Mouse (Mus musculus) midbrain, embryonic 10.5 days (tissue): ENCODE data around the gene Nat9. TPM values are rescaled to one million over a fixed set of nuclear protein-coding genes. Genes with fewer than 3 reads are reported as not detected.

Experiments
- DNase-seq: peaks from one replicate; pipeline ENCODE4 v3.0.0-alpha.2; 2017; ENCODE audit warnings: low spot score
- H3K27ac ChIP-seq: fragments of 300-500 bp; sonication (generic); replicated peaks from 2 replicates; pipeline ENCODE4 v1.5.1; 2016; ENCODE audit warnings: mild to moderate bottlenecking
- H3K27me3 ChIP-seq: fragments of 300-500 bp; sonication (generic); 2 replicates; pipeline ENCODE4 v1.6.1; 2016; ENCODE audit warnings: low read depth, mild to moderate bottlenecking; ENCODE audit not compliant: poor library complexity, severe bottlenecking
- H3K36me3 ChIP-seq: fragments of 300-500 bp; sonication (generic); 2 replicates; pipeline ENCODE4 v1.6.1; 2016; ENCODE audit warnings: mild to moderate bottlenecking, moderate library complexity
- H3K4me1 ChIP-seq: fragments of 300-500 bp; sonication (generic); 2 replicates; pipeline ENCODE4 v1.6.1; 2016
- H3K4me3 ChIP-seq: fragments of 300-500 bp; sonication (generic); 2 replicates; pipeline ENCODE4 v1.5.1; 2016; ENCODE audit warnings: mild to moderate bottlenecking, moderate library complexity
- H3K9me3 ChIP-seq: fragments of 300-500 bp; sonication (generic); replicated peaks from 2 replicates; pipeline ENCODE4 v1.6.1; 2016; ENCODE audit warnings: mild to moderate bottlenecking
- WGBS: fragments of 180-500 bp; shearing (Covaris S2); methylation state at CpG from one replicate; pipeline ENCODE4 v1.1.7; 2016; 5-methylcytosine and 5-hydroxymethylcytosine counted together
- polyA plus RNA-seq: library from polyadenylated mRNA; unstranded; fragments of >200 nt; fragmentation: Nextera tagmentation; extraction: Ambion mirVana; gene quantifications from 2 replicates; pipeline ENCODE4 v1.2.1, GENCODE M21; 2016

Gene Nat9
- polyA plus RNA-seq, 1 experiment from 2014 or later: 17.8 TPM

DNA sequence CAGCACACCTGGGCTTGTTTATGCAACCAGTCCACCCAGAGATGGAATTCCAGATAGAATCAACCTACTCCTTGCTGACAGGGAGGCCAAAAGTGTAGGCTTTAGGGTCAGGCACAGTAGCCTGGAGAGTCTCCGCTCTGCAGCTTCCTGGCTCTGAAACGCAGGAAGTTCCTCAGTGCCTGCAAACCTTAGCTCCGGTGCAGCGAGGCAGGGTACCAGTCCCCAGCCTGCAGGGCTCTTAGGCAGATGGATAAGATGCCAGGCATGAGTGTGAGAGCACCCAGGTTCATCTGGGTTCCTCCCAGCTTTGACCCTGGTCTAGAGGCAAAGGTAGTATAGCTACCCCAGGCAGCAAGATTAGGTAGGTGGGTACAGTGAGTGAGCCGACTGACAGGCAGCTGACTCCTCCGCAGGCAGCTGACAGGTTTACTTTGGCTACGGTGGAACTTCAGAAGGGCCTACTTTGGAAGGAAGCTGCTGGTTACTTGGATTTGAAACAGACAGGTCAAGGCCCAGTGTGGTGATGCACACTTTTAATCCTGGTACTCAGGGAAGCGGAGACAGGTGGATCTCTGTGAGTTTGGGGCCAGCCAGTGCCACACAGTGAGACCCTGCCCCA, 19.9 kb downstream of the Nat9 start:
- no peak for DNase-seq
- Histone ChIP-seq H3K36me3 (no peaks in the 10 kb centered on the region), H3K27ac (no peak overlapping the region; the same call in 1 of the 2 replicates), H3K4me1 (peaks cover 55% of the 10 kb centered on the region), H3K9me3 (no peaks in the 10 kb centered on the region), H3K4me3 (no peak overlapping the region), H3K27me3 (peaks cover 48% of the 10 kb centered on the region)
- 87% methylated on average over 8 of the region's 8 CpGs for WGBS

DNA sequence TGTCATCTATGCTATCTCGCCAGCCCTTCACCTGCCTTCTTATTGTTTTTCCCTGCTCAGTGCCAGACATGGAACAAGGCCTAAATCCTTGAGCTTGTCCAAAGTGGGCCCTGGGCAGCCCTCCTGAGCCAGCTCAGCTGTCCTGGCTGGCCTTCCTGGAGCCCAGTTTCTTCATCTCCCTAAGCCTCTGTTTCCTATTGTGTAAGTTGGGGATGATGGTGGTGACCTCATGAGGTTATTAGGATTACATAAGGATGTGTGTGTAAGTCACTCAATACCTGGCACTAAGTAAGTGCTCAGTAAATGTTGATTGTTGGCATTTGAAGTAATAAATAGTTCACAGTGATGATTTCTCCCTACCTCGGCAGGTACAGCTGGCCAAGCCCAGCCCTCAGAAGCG, 20.9 kb downstream of the Nat9 start:
- Histone ChIP-seq H3K9me3 (no peaks in the 10 kb centered on the region), H3K27me3 (peaks cover 47% of the 10 kb centered on the region), H3K4me3 (no peak overlapping the region), H3K36me3 (no peaks in the 10 kb centered on the region), H3K27ac (no peak overlapping the region), H3K4me1 (peaks cover 55% of the 10 kb centered on the region)
- DNase-seq: no peak
- WGBS: 90% methylated on average over 3 of the region's 3 CpGs

DNA sequence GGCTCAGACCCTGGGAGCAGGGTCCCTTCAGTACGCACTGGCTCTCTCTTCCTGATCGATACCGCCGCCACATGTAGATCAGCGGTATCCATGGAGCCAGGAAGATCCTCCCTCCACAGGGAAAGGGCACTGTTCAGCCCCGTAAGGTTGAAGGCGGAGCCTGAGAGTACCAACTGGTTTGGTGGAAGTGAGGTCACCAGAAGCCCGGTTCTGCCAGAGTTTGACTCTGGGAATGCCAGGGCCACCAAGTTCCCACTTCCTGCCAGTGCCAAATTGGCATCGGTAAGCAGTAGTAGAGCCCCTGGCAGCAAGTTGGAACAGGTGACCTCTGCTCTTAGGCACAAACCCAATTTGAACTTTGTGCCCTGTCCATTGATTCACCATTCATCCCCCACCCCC, 22.7 kb downstream of the Nat9 start:
- no peak for DNase-seq
- Histone ChIP-seq H3K4me1 (peaks cover 49% of the 10 kb centered on the region), H3K27me3 (peaks cover 55% of the 10 kb centered on the region), H3K4me3 (peak overlapping the region; percentile 69), H3K27ac (peak overlapping the region; percentile 33; the same call in 1 of the 2 replicates), H3K36me3 (no peaks in the 10 kb centered on the region), H3K9me3 (no peaks in the 10 kb centered on the region)
- WGBS: under 1% methylated on average over 9 of the region's 9 CpGs

DNA sequence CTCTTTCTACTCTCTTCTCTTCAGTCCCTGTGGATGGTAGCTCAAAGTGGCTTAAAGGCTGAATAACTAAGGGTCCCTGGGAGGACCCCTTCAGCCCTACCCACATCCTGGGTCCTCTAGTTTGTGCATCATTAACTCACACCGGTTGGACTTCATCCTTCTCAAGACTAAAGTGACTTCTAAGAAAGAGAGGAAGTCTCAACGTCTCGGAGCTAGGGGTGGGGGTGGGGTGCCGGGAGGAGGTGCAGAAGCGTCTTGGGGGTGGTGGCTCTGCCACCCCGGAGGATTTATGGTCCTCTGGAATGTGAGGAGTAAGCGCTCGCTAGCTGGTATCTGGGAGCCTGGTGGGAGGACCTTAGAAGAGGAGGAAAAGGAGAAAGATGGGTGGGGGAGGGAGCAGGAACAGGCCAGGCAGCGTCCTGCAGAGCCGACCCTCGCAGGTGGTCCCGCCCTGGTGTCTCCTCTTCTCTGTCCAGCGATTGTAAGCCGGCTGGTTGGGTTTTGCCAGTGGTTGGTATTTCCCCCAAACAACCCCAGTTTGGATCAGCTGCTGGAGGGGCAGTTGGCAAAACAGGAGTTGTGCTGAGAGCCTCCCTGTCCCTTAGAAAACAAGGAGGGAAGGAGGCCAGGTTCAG, 23.2 kb downstream of the Nat9 start:
- peaks cover 61% of the 10 kb centered on the region for H3K27me3 ChIP-seq

DNA sequence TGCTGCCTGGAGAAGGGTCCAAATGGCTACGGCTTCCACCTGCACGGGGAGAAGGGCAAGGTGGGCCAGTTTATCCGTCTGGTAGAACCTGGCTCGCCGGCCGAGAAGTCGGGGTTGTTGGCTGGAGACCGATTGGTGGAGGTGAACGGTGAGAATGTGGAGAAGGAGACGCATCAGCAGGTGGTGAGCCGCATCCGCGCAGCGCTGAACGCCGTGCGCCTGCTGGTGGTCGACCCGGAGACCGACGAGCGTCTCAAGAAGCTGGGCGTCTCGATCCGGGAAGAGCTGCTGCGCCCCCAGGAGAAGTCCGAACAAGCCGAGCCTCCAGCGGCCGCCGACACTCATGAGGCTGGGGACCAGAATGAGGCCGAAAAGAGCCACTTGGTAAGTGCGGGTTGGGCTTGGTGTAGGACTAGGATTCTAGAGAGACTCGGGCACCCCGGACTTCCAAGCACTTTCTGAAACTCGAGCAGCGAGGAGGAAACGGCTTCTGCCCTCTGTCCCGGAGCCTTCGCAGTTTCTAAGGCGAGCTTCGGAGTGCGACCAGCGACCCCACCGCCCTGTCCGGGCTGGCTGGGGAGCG, 24.0 kb downstream of the Nat9 start:
- Histone ChIP-seq H3K36me3 (no peaks in the 10 kb centered on the region), H3K27me3 (peaks cover 62% of the 10 kb centered on the region), H3K27ac (peak overlapping the region; percentile 84), H3K4me1 (peaks cover 49% of the 10 kb centered on the region), H3K9me3 (no peaks in the 10 kb centered on the region), H3K4me3 (peak overlapping the region; percentile 69)
- under 1% methylated on average over 47 of the region's 47 CpGs for WGBS
- DNase-seq: peak; percentile 78

More for the DNA sequence above, 23.2 kb downstream of the Nat9 start:
- H3K4me3 ChIP-seq: peak overlapping the region; percentile 69
- peak overlapping the region; percentile 84; the same call in 1 of the 2 replicates for H3K27ac ChIP-seq
- H3K9me3 ChIP-seq: no peaks in the 10 kb centered on the region
- no peaks in the 10 kb centered on the region for H3K36me3 ChIP-seq
- no peak for DNase-seq
- WGBS: 0% methylated on average over 14 of the region's 14 CpGs
- peaks cover 49% of the 10 kb centered on the region for H3K4me1 ChIP-seq

DNA sequence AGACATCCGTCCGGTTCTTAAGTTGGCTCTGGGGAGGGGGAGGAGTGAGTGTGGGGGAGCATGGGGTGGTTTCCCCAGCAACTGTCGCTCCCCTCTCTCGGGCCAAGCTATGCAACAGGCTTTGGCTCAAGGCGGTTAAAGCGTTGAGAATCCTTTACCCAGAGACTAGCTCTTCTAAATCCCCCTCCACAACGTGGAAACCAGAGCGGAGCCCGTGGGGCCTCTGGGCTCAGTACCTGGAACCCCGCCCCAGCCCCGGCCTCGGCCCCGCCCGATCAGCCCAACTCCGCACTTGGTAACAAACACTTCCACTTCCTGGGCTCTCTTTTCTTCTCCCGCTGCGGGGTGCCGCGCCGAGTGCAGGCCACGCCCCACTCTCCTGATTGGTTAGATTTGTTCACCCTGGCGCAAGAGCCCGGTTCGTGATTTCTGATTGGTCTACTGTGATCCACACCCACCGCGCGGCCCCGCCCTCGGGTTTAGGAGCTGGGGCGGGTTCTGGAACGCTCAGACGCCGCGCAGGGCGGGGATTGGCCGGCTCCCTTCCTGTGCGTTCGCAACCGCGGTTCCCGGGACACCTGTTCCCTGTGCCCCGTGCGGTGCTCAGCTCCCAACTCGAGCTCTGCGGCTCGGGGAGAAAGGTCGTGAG, 24.7 kb downstream of the Nat9 start, which contains the start of gene Slc9a3r1:
Gene Slc9a3r1, plus strand, starts transcription at position 510 of the 649 bp plus-strand sequence.
- H3K36me3 ChIP-seq: no peaks in the 10 kb centered on the region
- H3K27me3 ChIP-seq: peaks cover 69% of the 10 kb centered on the region
- DNase-seq: peak; percentile 98
- peaks cover 55% of the 10 kb centered on the region for H3K4me1 ChIP-seq
- under 1% methylated on average over 47 of the region's 47 CpGs for WGBS
- peak within 1 kb of the TSS; percentile 84 for H3K27ac ChIP-seq
- peak within 1 kb of the TSS; percentile 69 for H3K4me3 ChIP-seq
- H3K9me3 ChIP-seq: no peaks in the 10 kb centered on the region

DNA sequence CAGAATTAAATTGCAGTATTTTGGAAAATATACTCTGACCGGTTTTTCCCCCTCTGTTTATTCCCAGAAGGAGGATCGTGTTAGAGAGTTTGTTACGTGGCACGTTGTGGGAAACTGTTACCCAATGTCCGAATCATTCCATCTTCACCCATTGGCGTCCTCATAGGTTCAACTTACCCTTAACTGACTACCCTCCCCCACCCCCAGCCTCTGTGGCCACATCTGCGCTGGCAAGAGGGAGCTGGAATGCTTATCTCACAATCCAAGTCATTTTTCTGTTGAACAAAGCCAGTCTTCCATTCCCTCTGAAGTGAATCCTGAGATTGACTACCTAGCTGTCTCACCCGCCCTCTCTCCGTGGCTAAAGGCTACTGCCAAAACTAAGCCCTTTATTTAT, 25.5 kb downstream of the Nat9 start:
- Histone ChIP-seq H3K36me3 (no peaks in the 10 kb centered on the region), H3K9me3 (no peaks in the 10 kb centered on the region), H3K27ac (peak overlapping the region; percentile 84), H3K4me1 (peaks cover 60% of the 10 kb centered on the region), H3K4me3 (peak overlapping the region; percentile 69), H3K27me3 (peaks cover 77% of the 10 kb centered on the region)
- 26% methylated on average over 9 of the region's 9 CpGs for WGBS
- DNase-seq: no peak

DNA sequence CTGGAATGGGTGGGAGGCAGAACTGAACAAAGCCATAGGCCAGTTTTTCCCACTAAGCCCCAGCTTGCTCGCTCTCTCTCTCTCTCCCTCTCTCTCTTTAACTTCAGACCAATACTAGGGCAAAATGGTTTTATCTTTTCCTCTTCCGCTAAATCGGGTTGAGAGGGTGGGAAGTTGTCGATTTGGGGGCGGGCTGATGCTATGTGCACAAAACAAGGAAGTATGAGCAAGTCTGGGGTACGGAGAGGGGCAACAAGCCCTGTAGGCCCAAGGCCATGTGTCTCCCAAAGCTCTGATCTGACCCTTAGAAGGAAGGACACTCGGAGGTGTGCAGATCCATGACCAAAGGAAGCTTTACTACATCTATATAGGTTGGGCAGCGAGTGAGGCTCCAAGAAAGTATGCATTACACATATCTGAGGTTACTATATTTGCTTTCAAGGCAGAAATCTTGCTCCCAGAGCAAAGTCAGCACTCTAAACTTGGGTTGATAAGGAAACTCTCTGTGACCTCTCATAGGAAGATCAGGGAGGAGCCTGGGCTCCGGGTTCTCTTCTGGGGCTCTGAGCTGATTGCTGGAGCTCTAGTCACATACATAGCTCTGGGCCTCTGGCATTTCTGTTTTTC, 26.0 kb downstream of the Nat9 start:
- WGBS: 66% methylated on average over 9 of the region's 9 CpGs
- H3K4me1 ChIP-seq: peaks cover 60% of the 10 kb centered on the region
- H3K27ac ChIP-seq: no peak overlapping the region
- H3K36me3 ChIP-seq: no peaks in the 10 kb centered on the region
- H3K9me3 ChIP-seq: no peaks in the 10 kb centered on the region
- no peak for DNase-seq
- peak overlapping the region; percentile 69; the same call in 1 of the 2 replicates for H3K4me3 ChIP-seq
- H3K27me3 ChIP-seq: peaks cover 81% of the 10 kb centered on the region

DNA sequence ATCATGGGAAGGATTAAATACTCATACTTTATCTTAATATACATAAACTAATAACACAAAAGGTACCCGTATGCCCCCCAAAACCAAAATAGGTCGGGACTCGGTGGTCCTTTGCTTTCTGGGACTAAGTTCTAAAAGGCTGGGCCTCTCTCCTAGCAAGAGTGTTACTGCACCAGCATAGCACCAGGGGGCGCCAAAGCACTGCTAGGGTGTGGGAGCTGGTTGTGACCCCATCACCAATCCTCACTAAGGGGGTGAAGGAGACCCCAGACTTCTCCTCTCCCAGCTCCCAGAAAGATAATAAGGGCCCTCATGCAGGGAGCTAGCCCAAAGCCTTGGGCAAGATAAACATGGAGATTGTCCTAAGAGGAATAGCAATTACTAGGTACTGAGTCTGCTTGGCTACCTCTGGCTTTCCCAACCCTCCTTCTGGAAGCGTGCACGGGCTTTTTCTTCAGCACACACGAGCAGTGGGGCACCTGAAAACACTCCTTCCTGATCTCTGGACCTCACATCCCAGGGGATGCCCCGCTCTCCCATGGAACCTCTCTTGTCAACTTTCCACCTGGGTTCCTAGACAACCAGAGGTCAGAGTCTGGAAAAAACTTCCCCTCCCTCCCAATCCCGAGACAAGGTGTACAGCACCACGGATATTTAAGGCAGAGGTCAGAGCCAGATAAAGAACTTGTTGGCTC, 26.6 kb downstream of the Nat9 start:
- 30% methylated on average over 10 of the region's 10 CpGs for WGBS
- peaks cover 81% of the 10 kb centered on the region for H3K27me3 ChIP-seq
- DNase-seq: peak; percentile 76
- H3K27ac ChIP-seq: no peak overlapping the region
- no peaks in the 10 kb centered on the region for H3K9me3 ChIP-seq
- H3K4me1 ChIP-seq: peaks cover 58% of the 10 kb centered on the region
- H3K4me3 ChIP-seq: no peak overlapping the region
- H3K36me3 ChIP-seq: no peaks in the 10 kb centered on the region

DNA sequence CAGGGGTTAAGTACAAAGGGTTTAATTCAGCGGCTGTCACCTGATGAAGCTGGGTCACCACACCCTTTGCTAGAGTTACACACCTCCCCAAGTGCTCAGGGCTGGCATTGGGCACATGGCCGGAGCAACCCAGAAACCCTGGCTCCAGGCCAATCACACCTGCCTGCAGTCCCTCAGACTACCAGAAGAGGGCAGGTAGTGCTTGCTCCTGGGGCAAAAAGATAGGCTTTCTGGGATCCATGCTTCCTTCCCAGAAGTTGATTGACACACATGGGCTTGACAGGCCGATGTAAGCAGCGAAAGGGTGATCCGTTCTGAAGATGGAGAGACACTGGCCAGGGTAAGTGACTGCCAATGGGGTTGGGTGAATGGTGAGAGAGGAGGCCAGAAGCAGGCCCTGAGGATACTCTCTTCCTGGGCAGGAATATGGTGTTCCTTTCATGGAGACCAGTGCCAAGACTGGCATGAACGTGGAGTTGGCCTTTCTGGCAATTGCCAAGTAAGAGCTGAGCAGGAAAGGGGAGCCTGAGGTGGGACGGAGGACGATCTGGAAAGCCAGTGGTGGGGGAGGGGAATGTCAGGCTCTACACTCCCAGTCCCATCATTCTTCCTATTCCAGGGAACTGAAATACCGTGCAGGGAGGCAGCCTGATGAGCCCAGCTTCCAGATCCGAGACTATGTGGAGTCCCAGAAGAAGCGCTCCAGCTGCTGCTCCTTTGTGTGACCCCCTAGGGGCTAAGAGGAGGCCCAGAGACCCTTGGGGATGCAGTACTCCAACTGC, 27.5 kb downstream of the Nat9 start:
- Histone ChIP-seq H3K36me3 (no peaks in the 10 kb centered on the region), H3K27ac (no peak overlapping the region), H3K27me3 (peaks cover 81% of the 10 kb centered on the region), H3K4me1 (peaks cover 54% of the 10 kb centered on the region), H3K9me3 (no peaks in the 10 kb centered on the region), H3K4me3 (no peak overlapping the region)
- DNase-seq: peak; percentile 58
- 49% methylated on average over 11 of the region's 11 CpGs for WGBS

DNA sequence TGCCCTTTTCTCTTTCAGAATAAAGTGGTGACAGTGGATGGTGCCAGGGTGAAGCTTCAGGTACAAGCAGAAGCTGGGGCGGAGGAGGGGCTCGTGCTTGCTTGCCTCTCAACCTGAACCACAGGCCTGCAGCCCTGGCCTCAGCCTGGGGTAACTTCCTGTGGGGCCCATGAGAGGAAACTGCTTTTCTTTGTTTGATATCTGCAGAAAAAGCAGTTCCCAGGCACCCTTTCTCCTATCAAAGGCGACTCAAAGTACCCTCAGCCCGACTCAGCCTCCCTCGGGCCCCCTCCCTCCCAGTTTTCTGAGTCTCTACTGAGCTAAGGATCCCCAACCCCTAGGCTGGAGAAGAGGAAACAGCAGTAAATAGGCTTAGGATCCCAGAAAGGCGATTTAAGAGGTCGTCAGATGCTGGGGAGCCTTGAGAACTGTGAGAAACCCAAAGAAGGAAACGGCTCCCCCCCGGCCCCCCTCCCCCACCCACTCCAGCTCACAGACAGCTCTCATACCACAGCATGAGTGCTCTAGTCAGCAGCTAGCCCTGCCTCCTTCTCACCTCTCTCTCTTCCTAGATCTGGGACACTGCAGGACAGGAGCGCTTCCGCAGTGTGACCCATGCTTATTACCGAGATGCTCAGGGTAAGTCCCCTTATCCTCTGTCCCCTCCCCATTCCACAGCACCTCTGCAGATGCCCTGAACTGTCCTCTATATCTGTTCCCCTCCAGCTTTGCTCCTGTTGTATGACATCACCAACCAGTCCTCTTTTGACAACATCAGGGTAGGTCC, 29.5 kb downstream of the Nat9 start:
- peak; percentile 11 for DNase-seq
- Histone ChIP-seq H3K27me3 (peaks cover 89% of the 10 kb centered on the region), H3K4me1 (peaks cover 53% of the 10 kb centered on the region), H3K9me3 (no peaks in the 10 kb centered on the region), H3K27ac (peak overlapping the region; percentile 59), H3K4me3 (no peak overlapping the region), H3K36me3 (no peaks in the 10 kb centered on the region)
- 43% methylated on average over 12 of the region's 12 CpGs for whole genome bisulfite sequencing
